Mouse (Mus musculus): ENCODE measurements around the gene Ajm1.

DNA sequence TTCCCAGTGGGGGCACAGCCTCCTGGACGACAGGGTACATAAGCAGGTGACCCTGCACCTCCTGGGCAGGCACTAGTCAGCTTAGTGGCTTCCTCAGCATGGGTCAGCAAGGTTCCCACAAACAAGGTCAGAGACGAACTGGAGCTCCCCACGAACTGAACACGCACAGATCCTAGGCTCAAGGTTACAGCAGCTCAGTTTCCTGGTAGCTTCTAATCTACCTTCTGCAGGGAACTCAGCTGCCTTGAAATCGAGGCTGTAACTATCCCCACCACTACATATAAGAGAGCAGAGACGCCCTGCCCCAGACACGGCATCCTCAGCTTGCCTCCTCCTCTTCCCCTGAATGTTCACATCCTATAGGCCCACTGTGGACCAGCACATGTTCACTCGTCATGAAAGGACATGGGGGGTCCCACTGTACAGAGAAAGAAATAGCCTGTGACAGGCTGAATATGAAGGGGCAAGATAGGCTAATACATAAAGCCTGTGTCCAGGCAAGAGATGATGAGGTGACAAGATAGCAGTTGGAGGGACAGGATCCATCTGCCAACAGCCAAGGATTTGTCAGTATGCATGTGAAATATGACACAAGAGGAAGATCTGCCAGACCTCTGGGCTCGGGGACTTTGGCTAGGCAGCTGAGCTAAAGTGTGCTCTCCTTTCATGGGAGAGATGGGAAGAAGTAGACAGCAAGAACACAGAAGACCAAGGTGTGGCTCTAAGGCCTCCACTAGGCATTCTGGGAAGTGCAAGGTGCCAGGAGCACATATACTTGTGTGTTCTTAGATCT is 54.9 kb downstream of the Ajm1 start:
- TF ChIP-seq CTCF (IDR thresholded peaks at IDR 0.05; ENCODE audit: low read depth, low read length): no peak
- no peak for TF ChIP-seq POLR2A (IDR thresholded peaks at IDR 0.05; ENCODE audit: extremely low read depth, insufficient read depth, low read length)

All from liver, adult 2 months (tissue).